Mouse (Mus musculus): Measurements from ENCODE around the gene Wdr31. TPM values are rescaled to one million over a fixed set of nuclear protein-coding genes. Genes with fewer than 3 reads are reported as not detected.
"Not testable (repeated sequence)": the region's sequence is repeated elsewhere in the genome, so short reads cannot be mapped to it uniquely, and the experiment has no call there.

Wdr31 gene
- polyA plus RNA-seq, 1 experiment from 2014 or later, result 9.8 TPM

GRCm38 (mm10) chr4:62487172-62487571, 16.5 kb upstream of the Wdr31 start:
- peaks cover 8% of the 10 kb centered on the region; the same call in 1 of the 2 replicates for H3K4me1 ChIP-seq (replicated peaks)
- DNase-seq (ENCODE audit: low spot score), result no peak
- H3K27me3 ChIP-seq (ENCODE audit: insufficient read depth, poor library complexity, severe bottlenecking), result peaks cover under 1% of the 10 kb centered on the region; the same call in 1 of the 2 replicates
- H3K9me3 ChIP-seq, result no peaks in the 10 kb centered on the region
- H3K27ac ChIP-seq, result no peak overlapping the region
- H3K4me3 ChIP-seq, result no peak overlapping the region
- no peaks in the 10 kb centered on the region for H3K36me3 ChIP-seq
- WGBS, result 94% methylated on average over 5 of the region's 5 CpGs

DNA sequence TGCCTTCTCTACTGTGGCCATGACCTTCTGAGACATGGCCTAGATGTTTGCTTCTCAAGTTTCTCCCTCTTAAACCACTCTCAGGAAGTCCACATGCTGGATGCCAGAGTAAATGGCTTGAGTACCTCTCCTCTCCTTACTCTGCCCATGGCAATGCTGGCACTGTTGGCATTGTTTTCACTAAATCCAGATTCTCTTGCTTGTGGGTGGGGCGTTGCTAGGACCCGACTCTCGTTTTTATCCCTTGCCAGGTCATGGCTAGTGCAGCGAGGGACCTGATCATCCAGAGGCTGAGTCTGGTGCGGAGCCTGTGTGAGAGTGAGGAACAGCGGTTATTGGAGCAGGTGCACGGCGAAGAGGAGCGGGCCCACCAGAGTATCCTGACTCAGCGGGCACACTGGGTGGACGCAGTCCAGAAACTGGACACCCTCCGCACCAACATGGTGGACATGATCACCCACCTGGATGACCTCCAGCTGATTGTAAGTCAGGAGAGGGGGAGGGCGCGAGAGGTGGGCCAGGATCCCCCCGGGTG, 15.5 kb upstream of the Wdr31 start:
- Histone ChIP-seq H3K4me3 (no peak overlapping the region), H3K9me3 (no peaks in the 10 kb centered on the region), H3K27ac (no peak overlapping the region), H3K4me1 (replicated peaks) (peaks cover 8% of the 10 kb centered on the region; the same call in 1 of the 2 replicates), H3K27me3 (ENCODE audit: insufficient read depth, poor library complexity, severe bottlenecking) (peaks cover 10% of the 10 kb centered on the region), H3K36me3 (no peaks in the 10 kb centered on the region)
- WGBS, result 92% methylated on average over 15 of the region's 15 CpGs
- DNase-seq (ENCODE audit: low spot score), result no peak

DNA sequence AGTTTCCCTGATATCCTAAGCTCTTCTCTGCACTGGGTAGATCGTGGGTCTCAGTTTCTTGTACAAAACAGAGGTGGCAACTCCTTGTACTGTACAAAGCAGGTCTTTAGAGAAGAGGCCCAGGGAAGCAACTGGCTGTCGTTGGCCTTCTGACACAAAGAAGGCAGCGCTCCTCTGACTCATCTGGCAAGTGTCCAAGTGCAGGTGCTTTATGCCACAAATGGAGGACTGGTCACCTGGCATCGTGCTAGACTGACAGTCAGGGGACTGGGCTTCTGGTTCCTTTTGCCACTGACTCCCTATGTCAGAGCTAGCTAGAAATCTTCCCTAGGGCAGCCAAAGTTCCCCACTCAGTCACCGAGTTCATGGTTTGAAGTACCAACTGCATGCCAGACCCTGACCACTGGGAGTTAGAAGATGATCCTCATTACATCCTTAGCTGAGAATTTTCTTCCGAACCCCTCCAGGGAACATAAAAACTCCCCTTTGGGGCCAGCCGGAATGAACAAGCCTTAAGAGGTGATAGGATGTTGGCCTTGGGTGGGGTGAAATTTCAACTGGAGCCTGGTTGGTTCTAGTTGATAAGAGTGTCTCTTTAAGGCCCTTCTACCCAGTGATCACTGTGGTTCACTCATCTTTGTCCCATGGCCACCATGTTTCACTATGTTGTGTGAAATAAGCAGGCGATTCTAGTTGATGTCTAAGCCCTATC, 14.9 kb upstream of the Wdr31 start:
- WGBS, result 87% methylated on average over 8 of the region's 8 CpGs
- Histone ChIP-seq H3K4me1 (replicated peaks) (peaks cover 8% of the 10 kb centered on the region; the same call in 1 of the 2 replicates), H3K27me3 (ENCODE audit: insufficient read depth, poor library complexity, severe bottlenecking) (peaks cover 17% of the 10 kb centered on the region), H3K36me3 (no peaks in the 10 kb centered on the region), H3K27ac (no peak overlapping the region), H3K4me3 (no peak overlapping the region), H3K9me3 (no peaks in the 10 kb centered on the region)
- no peak for DNase-seq (ENCODE audit: low spot score)

GRCm38 (mm10) chr4:62484928-62485327, 14.2 kb upstream of the Wdr31 start:
- DNase-seq (ENCODE audit: low spot score), result no peak
- Histone ChIP-seq H3K4me1 (replicated peaks) (peaks cover 13% of the 10 kb centered on the region), H3K27ac (no peak overlapping the region), H3K27me3 (ENCODE audit: insufficient read depth, poor library complexity, severe bottlenecking) (peaks cover 23% of the 10 kb centered on the region), H3K9me3 (no peaks in the 10 kb centered on the region), H3K36me3 (no peaks in the 10 kb centered on the region), H3K4me3 (no peak overlapping the region)
- WGBS, result 79% methylated on average over 3 of the region's 3 CpGs

DNA sequence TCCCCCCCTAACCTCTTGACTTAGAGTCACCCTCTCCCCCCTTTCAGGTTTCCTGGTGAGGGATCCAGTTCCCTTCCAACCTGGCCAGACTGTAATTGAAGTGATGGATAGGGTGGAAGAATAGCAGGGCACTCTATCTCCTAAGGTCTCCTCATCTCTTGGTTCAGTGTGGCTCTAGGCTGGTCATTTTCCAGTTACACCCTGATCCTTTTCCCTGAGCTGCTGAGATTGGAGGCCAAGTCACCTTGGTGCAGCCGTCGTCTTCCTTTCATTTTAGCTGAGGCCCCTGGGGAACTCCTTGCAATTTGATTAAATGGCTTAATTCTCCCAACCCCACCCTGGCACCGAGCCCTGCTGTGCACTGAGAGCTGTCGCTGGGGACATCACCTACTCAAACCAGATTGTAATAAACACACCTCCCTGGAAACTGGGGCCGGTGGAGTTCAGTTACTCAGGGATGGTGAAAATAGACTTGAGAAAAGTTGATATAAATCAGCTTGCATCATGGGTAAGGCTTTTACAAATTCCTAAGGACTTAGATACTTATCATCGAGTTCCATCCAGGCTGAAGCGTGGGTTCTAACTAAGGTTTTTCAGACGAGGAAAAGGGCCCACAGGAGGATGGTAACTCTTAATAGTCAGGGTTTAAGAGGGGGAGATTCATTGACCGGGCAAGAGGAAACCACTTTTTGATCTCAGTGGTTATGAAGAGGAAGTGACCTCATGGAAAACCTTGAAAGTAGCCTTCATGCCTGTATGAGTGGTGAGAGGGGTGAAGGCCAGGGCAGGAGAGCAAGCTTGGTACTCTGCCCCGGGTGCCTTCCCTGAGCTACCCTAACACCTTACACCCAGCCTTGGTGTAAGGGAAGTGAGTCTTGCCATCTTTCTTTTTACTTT, 10.3 kb upstream of the Wdr31 start:
- Histone ChIP-seq H3K27ac (no peak overlapping the region), H3K36me3 (no peaks in the 10 kb centered on the region), H3K4me3 (no peak overlapping the region), H3K9me3 (no peaks in the 10 kb centered on the region), H3K27me3 (ENCODE audit: insufficient read depth, poor library complexity, severe bottlenecking) (peaks cover 46% of the 10 kb centered on the region), H3K4me1 (replicated peaks) (peaks cover 12% of the 10 kb centered on the region)
- WGBS, result 52% methylated on average over 10 of the region's 10 CpGs
- no peak for DNase-seq (ENCODE audit: low spot score)

DNA sequence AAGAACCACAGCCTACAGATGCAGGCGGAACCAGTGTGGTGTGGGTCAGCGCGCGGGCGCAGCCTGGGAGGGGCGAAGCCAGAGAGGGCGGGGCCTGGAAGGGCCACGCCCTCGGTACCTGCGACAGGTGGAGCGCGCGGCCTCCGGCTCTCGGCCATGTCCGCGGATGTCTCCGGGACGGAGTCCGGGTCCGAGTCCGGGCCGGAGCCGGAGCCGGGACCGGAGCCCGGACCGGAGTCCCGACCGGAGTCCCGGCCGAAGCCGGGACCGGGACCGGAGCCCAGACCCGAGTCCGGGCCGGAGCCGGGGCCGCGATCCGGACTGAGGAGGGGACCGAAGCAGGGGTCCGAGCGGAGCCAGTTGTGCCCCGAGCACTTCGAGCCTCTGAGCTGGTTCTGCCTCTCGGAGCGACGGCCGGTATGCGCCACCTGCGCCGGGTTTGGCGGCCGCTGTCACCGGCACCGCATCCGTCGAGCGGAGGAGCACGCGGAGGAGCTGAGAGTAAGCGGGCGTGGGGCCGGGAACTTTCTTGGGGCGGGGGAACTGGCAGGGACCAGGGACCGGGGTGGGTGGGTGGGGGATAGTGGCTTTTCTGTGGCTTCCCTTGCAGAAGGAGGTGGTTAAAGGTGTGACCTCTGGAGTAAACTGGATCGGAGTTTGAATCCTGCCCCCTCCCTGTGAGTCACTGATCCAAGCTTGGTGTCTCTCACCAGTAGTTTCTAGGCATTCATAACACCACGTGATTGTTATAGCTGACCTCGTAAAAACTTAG, 9.4 kb upstream of the Wdr31 start, which contains the start of gene Bspry:
Bspry (plus strand) TSS at position 117 of the 772 bp plus-strand sequence.
- Histone ChIP-seq H3K9me3 (no peaks in the 10 kb centered on the region), H3K27me3 (ENCODE audit: insufficient read depth, poor library complexity, severe bottlenecking) (peaks cover 46% of the 10 kb centered on the region), H3K4me1 (replicated peaks) (peaks cover 12% of the 10 kb centered on the region), H3K27ac (no peak within 1 kb of the TSS), H3K4me3 (peak within 1 kb of the TSS; percentile 52), H3K36me3 (no peaks in the 10 kb centered on the region)
- 3% methylated on average over 71 of the region's 71 CpGs for WGBS
- peak; percentile 41 for DNase-seq (ENCODE audit: low spot score)

GRCm38 (mm10) chr4:62479593-62479936, 8.9 kb upstream of the Wdr31 start:
- DNase-seq (ENCODE audit: low spot score); H3K9me3 ChIP-seq; H3K27ac ChIP-seq; H3K36me3 ChIP-seq: not testable (repeated sequence)
- Histone ChIP-seq H3K4me1 (replicated peaks) (peaks cover 12% of the 10 kb centered on the region), H3K4me3 (peak overlapping the region; percentile 52), H3K27me3 (ENCODE audit: insufficient read depth, poor library complexity, severe bottlenecking) (peaks cover 46% of the 10 kb centered on the region)
- 14% methylated on average over 11 of the region's 11 CpGs for WGBS

DNA sequence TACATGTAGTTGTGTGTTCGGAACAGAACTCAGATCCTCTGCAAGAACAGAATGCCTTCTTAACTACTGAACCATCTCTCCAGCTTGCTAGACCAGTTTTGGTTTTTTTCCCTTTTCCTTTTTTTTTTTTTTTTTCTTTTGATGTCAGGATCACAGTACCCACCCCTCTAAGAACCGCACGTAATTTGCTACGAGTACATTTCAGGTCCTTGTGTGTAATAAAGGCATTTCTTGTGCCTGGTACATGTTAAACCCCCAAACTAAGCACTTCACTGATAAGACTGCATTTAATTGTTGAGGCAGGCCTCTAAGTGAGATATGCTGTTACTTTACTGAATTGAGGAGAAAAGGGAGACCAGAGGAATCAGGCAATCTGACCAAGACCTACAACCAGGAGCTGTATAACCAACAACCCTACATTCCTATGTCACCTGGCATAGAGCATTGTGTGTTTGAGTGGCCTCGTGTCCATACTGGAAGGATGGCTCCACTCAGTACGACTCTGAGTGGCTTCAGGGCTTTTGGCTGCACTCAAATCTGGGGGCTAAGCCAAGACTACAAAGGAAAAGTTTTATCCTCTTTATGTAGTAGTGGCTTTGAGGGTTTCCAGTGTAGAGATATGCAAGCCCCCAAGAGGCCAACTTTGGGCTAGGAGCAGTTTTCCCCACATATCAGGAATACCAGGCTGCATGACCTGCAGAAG, 7.0 kb upstream of the Wdr31 start:
- no peaks in the 10 kb centered on the region for H3K36me3 ChIP-seq
- 89% methylated on average over 6 of the region's 6 CpGs for WGBS
- H3K4me1 ChIP-seq (replicated peaks), result peaks cover 12% of the 10 kb centered on the region
- H3K27me3 ChIP-seq (ENCODE audit: insufficient read depth, poor library complexity, severe bottlenecking), result peaks cover 46% of the 10 kb centered on the region
- no peak overlapping the region for H3K4me3 ChIP-seq
- H3K27ac ChIP-seq, result no peak overlapping the region
- no peak for DNase-seq (ENCODE audit: low spot score)
- no peaks in the 10 kb centered on the region for H3K9me3 ChIP-seq

DNA sequence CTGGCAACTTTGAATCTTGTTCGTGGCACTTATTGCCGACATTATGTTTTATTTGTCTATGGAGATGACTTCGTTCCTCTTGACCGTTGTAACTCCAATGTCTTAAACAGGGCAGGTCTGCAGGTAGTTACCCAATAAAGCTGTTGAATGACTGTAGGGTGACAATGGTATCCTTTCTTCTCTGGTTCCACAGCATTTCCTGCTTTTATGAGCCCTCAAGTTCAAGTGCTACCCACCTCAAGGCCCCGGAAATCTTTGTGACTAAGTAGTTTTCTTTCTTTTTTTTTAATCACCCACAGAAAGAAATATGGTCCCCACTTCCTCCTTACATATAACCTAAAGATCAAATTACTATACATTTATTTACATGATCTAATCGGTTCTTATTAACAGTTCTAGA, 5.1 kb upstream of the Wdr31 start:
- Histone ChIP-seq H3K27ac (no peak overlapping the region), H3K36me3 (no peaks in the 10 kb centered on the region), H3K9me3 (no peaks in the 10 kb centered on the region), H3K27me3 (ENCODE audit: insufficient read depth, poor library complexity, severe bottlenecking) (peaks cover 32% of the 10 kb centered on the region), H3K4me3 (no peak overlapping the region), H3K4me1 (replicated peaks) (peaks cover 12% of the 10 kb centered on the region)
- no peak for DNase-seq (ENCODE audit: low spot score)
- WGBS, result 93% methylated on average over 6 of the region's 6 CpGs

DNA sequence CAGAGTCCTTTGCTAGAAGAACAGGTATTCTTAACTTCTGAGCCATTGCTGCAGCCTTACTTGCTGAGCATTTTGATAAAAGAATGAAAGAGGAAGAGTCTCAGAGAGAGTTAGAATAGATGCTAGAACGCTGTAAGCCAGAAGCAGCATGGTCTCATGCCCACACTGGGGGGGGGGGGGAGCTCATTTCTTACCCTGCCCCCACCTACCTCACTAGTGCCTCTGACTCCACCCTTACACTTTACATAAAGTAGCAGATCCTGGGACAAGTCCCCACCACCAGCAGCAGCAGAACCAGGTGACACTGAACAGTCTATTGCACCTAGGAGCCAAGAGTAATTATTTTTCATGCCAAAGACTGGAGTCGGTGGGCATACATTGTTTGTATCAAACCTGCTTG, 4.4 kb upstream of the Wdr31 start:
- WGBS, result 84% methylated on average over 2 of the region's 2 CpGs

DNA sequence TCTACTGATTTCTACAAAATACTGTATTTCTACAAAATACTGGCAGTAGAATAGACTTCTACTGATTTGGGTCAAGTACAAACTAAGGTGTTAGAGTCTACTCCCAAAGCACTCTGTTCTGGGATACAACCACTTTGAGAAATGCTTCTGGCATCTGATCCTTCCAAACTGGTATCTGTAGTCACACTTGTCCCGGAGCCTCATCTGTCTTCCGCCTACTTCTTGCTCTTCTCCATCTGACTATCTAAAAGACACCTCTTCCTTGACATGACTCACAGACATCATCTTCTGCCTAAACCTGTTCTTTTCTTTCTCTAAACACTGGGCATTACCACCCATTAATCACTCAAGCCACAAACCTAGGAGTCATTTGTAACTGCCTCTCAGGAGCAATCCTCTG, 1.4 kb upstream of the Wdr31 start:
- Histone ChIP-seq H3K4me3 (no peak overlapping the region), H3K9me3 (peaks cover 3% of the 10 kb centered on the region; the same call in 1 of the 2 replicates), H3K4me1 (replicated peaks) (no peaks in the 10 kb centered on the region), H3K27me3 (ENCODE audit: insufficient read depth, poor library complexity, severe bottlenecking) (no peaks in the 10 kb centered on the region; the same call in 1 of the 2 replicates), H3K27ac (no peak overlapping the region), H3K36me3 (no peaks in the 10 kb centered on the region)
- no peak for DNase-seq (ENCODE audit: low spot score)
- 94% methylated on average over 2 of the region's 2 CpGs for WGBS

More for the DNA sequence above, 4.4 kb upstream of the Wdr31 start:
- peaks cover 25% of the 10 kb centered on the region for H3K27me3 ChIP-seq (ENCODE audit: insufficient read depth, poor library complexity, severe bottlenecking)
- H3K9me3 ChIP-seq, result no peaks in the 10 kb centered on the region
- no peak for DNase-seq (ENCODE audit: low spot score)
- peaks cover 9% of the 10 kb centered on the region for H3K4me1 ChIP-seq (replicated peaks)
- no peak overlapping the region for H3K27ac ChIP-seq
- no peak overlapping the region for H3K4me3 ChIP-seq
- H3K36me3 ChIP-seq, result no peaks in the 10 kb centered on the region

- H3K27ac ChIP-seq, result no peak overlapping the region
- H3K36me3 ChIP-seq, result no peaks in the 10 kb centered on the region
- DNase-seq (ENCODE audit: low spot score), result no peak
- 89% methylated on average over 1 of the region's 1 CpGs for WGBS
- H3K27me3 ChIP-seq (ENCODE audit: insufficient read depth, poor library complexity, severe bottlenecking), result no peaks in the 10 kb centered on the region; the same call in 1 of the 2 replicates
- H3K9me3 ChIP-seq, result peaks cover 3% of the 10 kb centered on the region; the same call in 1 of the 2 replicates
- no peak overlapping the region for H3K4me3 ChIP-seq
- no peaks in the 10 kb centered on the region for H3K4me1 ChIP-seq (replicated peaks)
These were observed 2.5 kb downstream of the Wdr31 start for GRCm38 (mm10) chr4:62468158-62468557.

Data from hindbrain, embryonic 10.5 days (tissue).